Mouse (Mus musculus) G1E (cell line): Measurements from ENCODE around the gene E130308A19Rik. TPM values are rescaled to one million over a fixed set of nuclear protein-coding genes. Genes with fewer than 3 reads are reported as not detected.

Experiments used
- ATAC-seq: 2 replicates; pipeline ENCODE4 v1.8.0; 2016; ENCODE audit warnings: mild to moderate bottlenecking; ENCODE audit not compliant: insufficient number of reproducible peaks, poor library complexity, low FRiP score, severe bottlenecking; ENCODE audit errors: extremely low read depth
- DNase-seq: peaks from one replicate; pipeline ENCODE4 v3.0.0; 2012; ENCODE audit warnings: low spot score
- H3K27me3 ChIP-seq: 2 replicates; pipeline ENCODE4 v1.6.1; 2012; ENCODE audit warnings: mild to moderate bottlenecking, low read length, inconsistent platforms; ENCODE audit not compliant: insufficient read depth
- H3K36me3 ChIP-seq: replicated peaks from 2 replicates; pipeline ENCODE3; 2012; ENCODE audit warnings: mild to moderate bottlenecking, inconsistent platforms
- H3K4me1 ChIP-seq: 2 replicates; pipeline ENCODE4 v1.6.1; 2012; ENCODE audit warnings: low read depth, low read length, inconsistent platforms, mixed read lengths; ENCODE audit not compliant: insufficient read depth
- H3K4me3 ChIP-seq: 2 replicates; pipeline ENCODE4 v1.5.1; 2012; ENCODE audit warnings: low read depth, mild to moderate bottlenecking, inconsistent platforms, low read length, moderate library complexity, mixed read lengths
- H3K9me3 ChIP-seq: replicated peaks from 2 replicates; pipeline ENCODE4 v1.6.1; 2012; ENCODE audit warnings: inconsistent platforms
- CTCF ChIP-seq: IDR thresholded peaks from 2 replicates; pipeline ENCODE4 v1.5.1; 2012; ENCODE audit warnings: low read depth, low read length, inconsistent platforms, mixed read lengths
- GATA1 ChIP-seq: IDR thresholded peaks from 2 replicates; pipeline ENCODE4 v1.6.1; 2012; ENCODE audit warnings: borderline replicate concordance, low read length, inconsistent platforms, mixed read lengths
- GATA2 ChIP-seq: IDR thresholded peaks from 2 replicates; pipeline ENCODE4 v1.6.1; 2012; ENCODE audit warnings: low read depth, low read length, inconsistent platforms, borderline replicate concordance
- POLR2AphosphoS5 ChIP-seq: IDR thresholded peaks from 2 replicates; pipeline ENCODE4 v1.6.1; 2012; ENCODE audit warnings: low read depth, low read length, inconsistent platforms; ENCODE audit not compliant: insufficient replicate concordance
- TAL1 ChIP-seq: conservative IDR thresholded peaks from 2 replicates; pipeline ENCODE4 v1.6.1; 2012; ENCODE audit warnings: low read depth, low read length, inconsistent platforms, mixed read lengths
- polyA plus RNA-seq: library from polyadenylated mRNA; stranded (reverse); fragments of >175 nt; gene quantifications from 2 replicates; pipeline ENCODE4 v1.2.3, GENCODE M21; 2012
- total RNA-seq, 2 experiments: library from RNA; stranded (forward) in 1 of 2; stranded (reverse) in 1 of 2; fragments of 200-1000 nt in 1 of 2; fragments of >200 nt in 1 of 2; fragmentation: Nextera tagmentation in 1 of 2; gene quantifications; 2 replicates each; pipeline ENCODE4 v1.2.3; 2014 to 2017

Gene E130308A19Rik
- total and polyA plus RNA-seq, 3 experiments = 6.1 to 33.8 (median 8.1) TPM

DNA sequence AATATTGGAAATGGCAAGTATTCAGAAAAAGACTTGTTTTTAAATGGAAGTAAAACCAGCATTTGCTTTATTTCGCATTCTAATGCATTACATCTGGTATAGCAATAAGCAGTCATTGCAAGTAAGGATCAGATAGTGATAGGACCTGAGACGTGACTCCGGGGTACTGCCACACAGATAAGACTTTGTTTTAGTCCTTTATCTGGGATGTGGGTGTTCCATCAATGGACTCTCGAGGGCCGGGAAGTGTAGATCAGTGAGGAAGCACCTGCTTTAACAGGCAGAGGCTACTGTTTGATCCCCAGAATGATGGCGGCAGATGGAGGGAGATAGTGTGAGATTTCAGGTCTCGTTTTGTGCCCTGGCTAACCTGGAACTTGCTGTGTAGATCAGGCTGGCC is 105.5 kb downstream of the E130308A19Rik start:
- Histone ChIP-seq H3K9me3 (no peaks in the 10 kb centered on the region), H3K27me3 (no peaks in the 10 kb centered on the region), H3K36me3 (peaks cover 12% of the 10 kb centered on the region), H3K4me3 (no peak overlapping the region; the same call in 1 of the 2 replicates), H3K4me1 (peaks cover 43% of the 10 kb centered on the region)
- TF ChIP-seq GATA2 (peak; percentile 36; the same call in 1 of the 2 replicates), TAL1 (peak; percentile 66), POLR2AphosphoS5 (no peak), GATA1 (no peak)
- DNase-seq (peak; percentile 20), ATAC-seq (peak; percentile 97)

DNA sequence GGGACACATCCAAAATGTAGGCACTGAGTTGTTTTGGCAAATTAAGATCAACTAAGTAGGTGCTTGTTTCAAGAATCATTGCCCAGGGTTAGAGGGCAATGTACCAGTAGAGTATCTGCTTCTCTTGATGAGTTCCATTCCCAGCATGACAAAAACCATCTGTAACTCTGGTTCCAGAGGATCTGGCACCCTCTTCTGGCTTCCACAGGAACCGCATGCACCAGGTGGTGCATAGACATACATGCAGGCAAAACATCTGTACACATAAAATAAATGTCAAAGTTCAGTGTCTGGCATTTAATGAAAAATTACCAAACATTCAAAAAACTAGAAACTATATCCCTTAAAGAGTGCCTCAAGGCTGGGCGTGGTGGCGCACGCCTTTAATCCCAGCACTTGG is 113.3 kb downstream of the E130308A19Rik start:
- no peaks in the 10 kb centered on the region for H3K27me3 ChIP-seq
- H3K9me3 ChIP-seq = no peaks in the 10 kb centered on the region
- peaks cover 31% of the 10 kb centered on the region for H3K36me3 ChIP-seq
- H3K4me3 ChIP-seq = no peak overlapping the region
- TF ChIP-seq GATA2 (no peak), POLR2AphosphoS5 (no peak), CTCF (no peak), TAL1 (no peak), GATA1 (no peak)
- H3K4me1 ChIP-seq = no peaks in the 10 kb centered on the region; the same call in 1 of the 2 replicates
- DNase-seq (no peak), ATAC-seq (no peak)

DNA sequence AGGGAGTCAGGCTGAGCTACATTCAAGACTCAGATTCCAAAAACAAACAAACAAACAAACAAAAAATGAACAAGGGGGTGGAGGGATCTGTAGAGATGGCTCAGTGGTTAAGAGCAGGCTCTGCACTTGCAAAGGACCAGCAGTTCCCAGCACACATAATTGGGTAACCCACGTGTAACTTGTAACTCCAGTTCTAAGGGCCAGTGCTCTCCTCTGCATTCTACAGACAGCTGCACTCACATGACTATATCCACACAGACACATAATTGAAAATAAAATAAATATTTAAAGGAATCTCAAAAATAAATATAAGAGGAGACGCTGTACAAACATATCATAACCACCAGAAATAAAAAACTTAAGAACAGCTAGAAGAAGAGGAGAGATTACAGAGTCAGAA is 113.9 kb downstream of the E130308A19Rik start:
- Histone ChIP-seq H3K9me3 (no peaks in the 10 kb centered on the region), H3K4me1 (no peaks in the 10 kb centered on the region; the same call in 1 of the 2 replicates), H3K36me3 (peaks cover 31% of the 10 kb centered on the region), H3K4me3 (no peak overlapping the region), H3K27me3 (no peaks in the 10 kb centered on the region)
- ATAC-seq (no peak), DNase-seq (no peak)
- TF ChIP-seq CTCF (no peak), TAL1 (no peak), GATA1 (no peak), POLR2AphosphoS5 (no peak), GATA2 (no peak)

DNA sequence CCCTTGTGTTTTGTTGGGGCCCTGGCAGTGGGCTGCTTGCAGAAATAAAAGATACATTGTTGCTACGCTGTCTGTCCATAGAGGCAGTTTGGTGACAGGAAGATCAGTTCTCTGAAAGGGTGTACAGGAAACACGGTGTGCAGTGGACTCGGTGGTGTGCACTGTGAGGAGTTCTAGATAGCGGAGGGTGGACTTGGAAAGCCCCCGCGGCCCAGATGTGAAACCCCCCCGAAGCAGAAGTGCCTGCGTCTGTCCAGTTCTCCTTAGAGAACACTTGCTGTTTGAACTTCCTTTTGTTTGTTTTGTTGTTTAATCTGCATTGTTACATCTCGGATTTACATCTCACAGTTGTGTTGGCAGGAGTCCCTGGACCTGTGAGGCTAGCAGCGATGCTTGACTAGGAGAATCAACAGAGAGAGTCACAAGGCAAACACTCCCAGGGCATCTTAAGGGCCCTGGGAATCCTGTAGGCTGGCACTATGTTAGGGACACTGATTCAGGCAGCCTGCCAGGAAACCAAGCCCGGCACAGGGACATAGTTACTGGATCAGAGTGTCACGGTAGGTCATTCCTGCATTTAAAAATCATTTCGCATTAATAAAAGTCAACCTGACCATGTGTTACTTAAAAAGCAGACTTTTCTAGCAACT is 127.6 kb downstream of the E130308A19Rik start:
- H3K4me1 ChIP-seq = peaks cover 35% of the 10 kb centered on the region

DNA sequence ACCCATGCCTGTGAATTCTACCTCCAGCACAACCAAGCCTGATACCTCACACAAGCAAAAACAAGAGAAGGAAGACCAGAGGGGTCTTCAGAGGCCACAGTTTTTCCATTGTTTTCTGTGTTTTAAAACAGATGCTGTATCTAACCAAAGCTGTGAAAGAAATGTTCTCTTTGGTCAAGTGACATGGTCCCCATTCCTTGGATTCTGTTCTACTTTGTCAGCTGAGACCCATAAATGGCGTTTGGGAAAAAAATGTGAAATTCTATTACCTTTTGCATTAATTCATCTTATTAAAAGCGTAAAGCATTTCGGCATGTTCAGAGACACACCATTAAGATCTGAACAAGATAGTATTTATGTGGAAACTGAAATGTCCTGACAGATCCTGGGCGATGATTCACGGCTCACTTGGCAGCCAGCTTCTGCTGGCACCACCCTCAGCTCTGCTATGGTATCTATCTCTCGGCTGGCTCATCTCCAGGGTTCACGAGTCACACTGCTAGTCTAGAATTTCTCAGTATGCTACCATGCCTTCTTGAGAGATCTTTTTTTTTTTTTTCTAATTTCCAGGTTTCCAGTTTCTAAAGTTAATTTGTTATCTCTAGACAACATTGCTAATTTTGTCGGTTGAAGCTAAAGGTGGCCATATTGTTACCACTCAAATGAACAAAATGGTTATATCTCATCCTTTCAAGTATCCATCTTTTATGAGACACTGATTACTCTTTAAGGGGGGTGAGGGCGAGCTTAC is 130.5 kb downstream of the E130308A19Rik start:
- peak; percentile 21 for DNase-seq
- H3K27me3 ChIP-seq = no peaks in the 10 kb centered on the region
- peak; percentile 92 for ATAC-seq
- H3K4me3 ChIP-seq = peak overlapping the region; percentile 38; the same call in 1 of the 2 replicates
- TF ChIP-seq GATA2 (no peak), TAL1 (0 out of 2 replicates have a peak, but pooled peaks have one; percentile 10)
- H3K4me1 ChIP-seq = peaks cover 44% of the 10 kb centered on the region
- peaks cover 34% of the 10 kb centered on the region for H3K36me3 ChIP-seq
- no peaks in the 10 kb centered on the region for H3K9me3 ChIP-seq

More for the DNA sequence above, 127.6 kb downstream of the E130308A19Rik start:
- DNase-seq (no peak), ATAC-seq (no peak)
- peaks cover 34% of the 10 kb centered on the region for H3K36me3 ChIP-seq
- H3K4me3 ChIP-seq = no peak overlapping the region
- H3K9me3 ChIP-seq = no peaks in the 10 kb centered on the region
- H3K27me3 ChIP-seq = no peaks in the 10 kb centered on the region
- TF ChIP-seq POLR2AphosphoS5 (no peak), CTCF (no peak), TAL1 (no peak), GATA1 (no peak), GATA2 (no peak)

DNA sequence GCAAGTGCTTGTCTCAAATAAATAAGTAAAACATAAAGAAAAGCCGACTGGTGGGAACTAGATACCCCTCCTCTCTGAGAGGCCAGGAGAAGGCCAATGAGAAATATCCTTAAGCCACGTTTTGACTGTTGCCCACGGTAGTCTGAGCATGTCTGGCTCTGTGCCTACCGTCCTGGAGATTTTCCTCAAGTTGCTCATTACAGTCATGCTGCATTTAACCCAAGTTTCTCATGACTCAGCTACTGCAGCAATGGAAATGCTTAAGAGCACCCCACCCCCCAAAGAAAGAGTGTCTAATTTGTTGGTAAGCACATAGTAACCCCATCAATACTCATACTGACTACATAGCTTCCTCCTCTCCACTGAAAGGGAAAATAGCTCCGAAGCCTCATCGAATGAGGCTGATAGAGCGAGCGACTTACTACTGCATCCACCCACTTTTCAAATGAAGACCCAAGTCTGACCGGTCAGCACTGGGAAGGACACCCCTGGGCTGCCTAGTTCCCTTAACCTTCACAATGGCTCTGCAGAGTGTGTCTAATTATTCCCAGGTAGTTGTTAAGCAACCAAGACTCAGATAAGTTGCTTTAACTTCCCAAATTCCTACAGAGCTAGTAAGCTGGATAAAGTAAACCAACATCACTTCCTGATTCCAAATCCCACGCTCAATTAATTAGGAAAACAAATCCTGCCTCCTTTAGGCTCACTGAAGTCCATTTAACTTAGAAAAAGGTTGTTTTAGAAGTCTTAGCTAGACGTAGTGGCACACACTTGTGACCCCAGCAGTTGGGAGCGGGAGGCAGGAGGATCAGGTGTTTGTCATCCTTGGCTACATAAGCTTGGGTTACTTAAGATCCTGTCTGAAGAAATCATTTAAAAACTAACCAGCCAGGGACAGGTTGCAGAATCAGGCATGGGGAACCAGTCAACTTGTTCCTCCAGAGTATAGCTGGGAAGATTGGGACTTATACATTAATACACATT is 131.7 kb downstream of the E130308A19Rik start:
- H3K4me1 ChIP-seq = peaks cover 44% of the 10 kb centered on the region
- H3K4me3 ChIP-seq = no peak overlapping the region
- DNase-seq (no peak), ATAC-seq (no peak)
- peaks cover 25% of the 10 kb centered on the region for H3K36me3 ChIP-seq
- H3K27me3 ChIP-seq = no peaks in the 10 kb centered on the region
- TF ChIP-seq GATA1 (no peak), TAL1 (no peak), CTCF (no peak), POLR2AphosphoS5 (no peak), GATA2 (no peak)
- H3K9me3 ChIP-seq = no peaks in the 10 kb centered on the region
